Mouse (Mus musculus): ENCODE measurements around the gene Mum1.
"Not testable (repeated sequence)": the region's sequence is repeated elsewhere in the genome, so short reads cannot be mapped to it uniquely, and the experiment has no call there.

Mum1 gene

GRCm38 (mm10) chr10:80208248-80208647 lies 18.0 kb upstream of the Mum1 start:
- in situ Hi-C loops (cut with MboI, MseI), result no loop called here

GRCm38 (mm10) chr10:80208841-80209371 lies 17.3 kb upstream of the Mum1 start:
- in situ Hi-C loops (cut with MboI, MseI), result no loop called here

- in situ Hi-C loops (cut with MboI, MseI), result not testable (repeated sequence)
These were observed 14.6 kb upstream of the Mum1 start for GRCm38 (mm10) chr10:80211547-80212103.

DNA sequence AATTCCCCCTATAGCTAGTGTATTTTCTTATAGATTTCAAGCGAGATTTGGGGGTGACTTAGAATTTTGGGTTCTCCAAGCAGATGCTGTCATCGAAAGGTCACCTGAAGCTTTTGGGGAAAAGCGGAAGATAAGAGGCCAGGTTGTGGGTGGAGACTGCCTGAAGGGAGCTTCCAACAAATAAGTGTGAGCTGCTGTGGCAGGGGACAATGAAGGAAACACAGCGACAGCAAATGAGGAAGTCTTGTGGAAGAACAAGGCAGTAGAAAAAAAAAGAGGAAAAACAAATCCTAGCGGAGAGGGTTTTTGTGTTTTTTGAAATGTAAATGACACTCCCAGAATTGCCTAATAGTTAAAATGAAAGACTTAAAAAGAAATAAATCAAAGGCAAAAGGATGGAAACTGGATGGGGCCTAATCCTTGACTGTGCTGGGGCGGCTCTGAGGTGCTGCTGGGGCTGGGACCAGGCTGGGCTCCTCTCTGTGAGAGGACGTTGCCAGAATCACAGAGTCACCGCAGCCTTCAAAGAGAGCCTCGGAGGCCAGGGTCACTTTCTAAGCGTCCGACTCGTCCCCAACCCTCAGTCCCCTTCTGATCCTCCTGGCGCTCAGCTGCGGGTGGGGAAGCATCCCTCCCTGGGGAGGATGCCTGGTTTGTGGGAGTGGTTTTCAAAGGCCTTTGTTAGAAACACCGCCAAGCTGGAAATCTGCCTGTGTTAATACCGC lies 11.0 kb upstream of the Mum1 start:
- in situ Hi-C loops (cut with MboI, MseI), result no loop called here

- in situ Hi-C loops (cut with MboI, MseI), result no loop called here
These were observed 5.6 kb upstream of the Mum1 start for GRCm38 (mm10) chr10:80220676-80221075.

GRCm38 (mm10) chr10:80223137-80223536 lies 3.1 kb upstream of the Mum1 start:
- in situ Hi-C loops (cut with MboI, MseI), result not testable (repeated sequence)

DNA sequence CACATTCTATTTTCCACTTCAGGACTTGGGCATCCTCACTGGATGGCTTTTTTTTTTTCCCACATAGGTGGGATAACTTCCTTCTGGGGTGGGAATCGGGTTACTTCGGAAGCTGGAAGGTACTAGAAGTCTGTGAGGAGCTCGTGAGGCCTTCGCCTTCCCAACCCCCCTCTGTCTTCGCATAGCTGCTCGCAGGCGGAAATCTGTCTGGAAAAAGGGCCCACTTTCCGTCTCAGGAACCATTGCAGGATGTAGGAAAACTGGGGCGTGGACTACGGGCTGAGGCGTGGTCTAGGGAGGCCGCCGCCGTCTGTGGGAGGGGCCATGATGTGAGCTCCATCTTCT lies 191 bp upstream of the Mum1 start:
- in situ Hi-C loops (cut with MboI, MseI), result no loop called here

DNA sequence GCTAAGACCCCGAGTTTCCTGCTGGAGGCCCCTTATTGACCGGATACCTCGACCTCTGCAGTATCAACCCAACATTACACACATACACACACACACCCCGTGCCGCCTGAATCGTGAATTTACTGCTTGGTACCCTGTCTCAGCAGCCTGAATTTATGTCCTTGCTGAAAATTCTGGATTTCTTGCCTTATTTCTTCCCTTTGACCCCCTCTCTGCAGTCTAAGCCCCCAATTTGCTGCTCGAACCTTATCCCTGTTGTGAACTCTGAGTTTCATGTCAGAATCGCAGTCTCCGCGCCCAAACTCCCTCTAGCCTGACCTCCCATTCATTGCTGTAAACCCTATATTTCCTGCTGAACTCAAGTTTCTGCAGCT lies 919 bp downstream of the Mum1 start:
- in situ Hi-C loops (cut with MboI, MseI), result no loop called here

DNA sequence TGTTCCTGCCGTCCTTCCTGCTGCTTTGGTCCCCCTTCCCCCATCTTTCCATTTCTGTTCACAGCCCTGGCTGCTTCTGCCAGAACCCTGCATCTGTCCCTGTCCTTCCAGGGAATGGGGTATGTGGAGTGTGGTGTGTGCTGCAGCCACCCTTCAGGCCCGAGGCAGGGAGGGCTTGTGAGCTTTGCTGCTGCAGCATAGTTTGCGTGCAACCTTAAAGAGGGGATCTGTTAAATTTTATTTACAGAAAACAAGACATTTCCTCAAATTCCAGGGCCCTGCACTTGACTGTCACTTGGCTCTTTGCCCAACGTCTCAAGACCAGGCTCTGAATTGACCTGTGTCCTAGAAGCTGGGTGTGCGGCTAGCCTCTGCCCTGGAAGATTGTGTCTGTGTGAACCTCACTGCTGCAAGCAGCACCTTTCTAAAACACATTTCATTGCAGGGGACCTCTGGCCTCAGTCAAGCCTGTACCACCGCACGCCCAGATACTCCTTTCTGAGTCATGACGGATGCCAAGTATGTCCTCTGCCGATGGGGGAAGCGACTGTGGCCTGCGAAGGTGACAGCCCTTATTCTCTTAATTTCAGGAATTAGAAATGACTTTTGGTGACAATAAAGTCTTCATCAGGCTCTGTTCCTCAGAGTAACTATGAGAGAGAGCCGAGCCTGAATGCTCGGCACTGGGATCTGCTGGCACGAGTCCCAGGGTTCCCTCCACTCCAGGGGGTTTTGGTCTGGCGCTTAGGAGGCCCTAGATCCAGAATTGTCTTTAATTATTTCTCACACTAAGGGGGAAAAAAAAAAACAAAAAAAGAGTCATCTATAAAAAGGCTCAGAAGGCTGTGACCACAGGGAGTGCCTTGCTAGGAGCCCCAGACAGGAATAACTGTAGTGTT lies 1.9 kb downstream of the Mum1 start:
- in situ Hi-C loops (cut with MboI, MseI), result no loop called here

GRCm38 (mm10) chr10:80236145-80236825 lies 10.1 kb downstream of the Mum1 start:
- in situ Hi-C loops (cut with MboI, MseI), result no loop called here

- in situ Hi-C loops (cut with MboI, MseI), result no loop called here
These were observed 10.8 kb downstream of the Mum1 start for GRCm38 (mm10) chr10:80237020-80237419.

DNA sequence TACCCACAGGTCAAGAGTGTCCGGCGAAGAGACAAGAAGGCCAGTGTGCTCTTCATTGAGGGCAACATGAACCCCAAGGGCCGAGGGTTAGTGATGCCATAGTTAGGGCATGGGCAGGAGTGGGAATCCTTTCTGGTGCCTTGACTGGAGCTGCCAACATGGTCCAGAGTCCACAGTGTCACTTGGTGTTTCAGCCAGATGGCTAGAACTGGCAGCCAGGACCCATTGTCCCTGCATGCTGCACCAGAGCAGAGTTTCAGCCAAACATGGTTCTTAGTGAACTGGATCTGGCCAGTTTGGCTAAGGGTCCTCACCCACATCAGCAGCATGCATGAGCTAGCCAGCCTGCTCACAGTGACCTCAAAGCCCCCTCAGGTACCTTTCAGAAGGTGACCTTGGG lies 12.1 kb downstream of the Mum1 start:
- in situ Hi-C loops (cut with MboI, MseI), result no loop called here

GRCm38 (mm10) chr10:80239791-80240190 lies 13.6 kb downstream of the Mum1 start:
- in situ Hi-C loops (cut with MboI, MseI), result no loop called here

DNA sequence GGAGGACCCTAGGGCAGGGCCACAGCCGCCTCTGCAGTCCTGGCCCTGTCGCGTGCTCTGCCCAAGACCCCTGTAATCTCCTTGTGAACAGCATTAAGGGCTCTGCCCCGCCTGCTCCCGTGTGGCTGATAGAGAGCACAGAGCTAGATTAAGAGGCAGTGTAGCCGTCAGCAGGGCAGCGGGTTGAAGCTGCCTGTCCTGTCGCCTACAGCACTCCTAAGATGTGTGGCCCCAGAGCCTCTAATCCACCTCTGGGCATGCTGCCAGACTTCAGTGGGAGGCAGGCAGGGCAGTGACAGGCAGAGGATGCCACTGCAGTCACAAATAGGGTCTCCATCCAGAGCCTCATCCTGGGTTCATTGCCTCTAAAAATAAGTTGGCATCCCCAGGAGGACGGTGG lies 15.9 kb downstream of the Mum1 start:
- in situ Hi-C loops (cut with MboI, MseI), result no loop called here

- in situ Hi-C loops (cut with MboI, MseI), result no loop called here
These were observed 16.4 kb downstream of the Mum1 start for GRCm38 (mm10) chr10:80242607-80243006.

DNA sequence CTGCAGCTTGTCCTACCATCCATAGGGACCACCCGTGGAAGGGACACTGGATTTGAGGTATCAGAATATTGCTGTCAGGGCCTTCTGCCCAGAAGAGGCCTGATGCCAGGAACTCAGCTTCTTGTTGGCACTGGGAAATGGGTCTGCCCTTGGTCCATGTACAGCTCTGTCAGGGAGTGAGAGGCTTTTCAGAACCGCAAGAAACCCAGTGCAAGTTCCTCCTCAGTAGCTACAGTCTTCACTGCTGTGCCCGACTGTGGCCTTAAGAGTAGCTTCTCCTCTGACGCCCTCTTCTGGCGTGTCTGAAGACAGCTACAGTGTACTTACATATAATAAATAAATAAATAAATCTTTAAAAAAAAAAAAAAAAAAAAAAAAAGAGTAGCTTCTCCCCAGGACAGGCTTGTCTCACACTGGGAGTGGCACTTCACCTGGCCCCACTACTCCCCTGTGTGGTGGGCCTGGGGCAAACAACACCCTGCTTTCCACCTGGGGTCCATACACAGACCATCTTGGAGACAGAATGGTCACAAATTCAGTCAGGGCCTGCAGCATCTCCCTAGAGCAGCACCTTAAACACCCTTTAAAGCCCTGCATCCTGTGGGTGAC lies 18.7 kb downstream of the Mum1 start:
- in situ Hi-C loops (cut with MboI, MseI), result loop anchor here (5.0 kb wide), 1 partner anchor 68 kb away; the partner anchor contains the start of gene Efna2

- in situ Hi-C loops (cut with MboI, MseI), result loop anchor here (5.0 kb wide), 1 partner anchor 68 kb away; the partner anchor contains the start of gene Efna2
These were observed 19.4 kb downstream of the Mum1 start for GRCm38 (mm10) chr10:80245600-80245999.

DNA sequence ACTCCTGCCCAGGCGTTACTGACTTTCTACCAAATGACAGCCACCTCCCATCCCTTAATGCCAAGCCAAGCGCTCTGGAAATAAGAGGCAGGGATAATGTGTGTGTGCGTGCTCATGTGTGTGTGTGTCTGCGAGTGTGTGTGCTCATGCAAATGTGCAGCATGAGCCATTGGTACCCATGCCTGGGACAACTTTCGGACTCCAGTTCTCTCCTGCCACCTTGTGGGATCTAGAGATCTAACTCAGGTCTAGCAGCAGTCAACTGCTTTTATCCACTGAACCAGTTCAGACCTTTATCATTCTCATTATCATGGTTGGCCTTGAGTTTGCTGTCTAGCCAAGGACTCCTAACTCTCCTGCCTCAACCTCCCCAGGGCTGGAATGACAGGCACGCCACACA lies 21.6 kb downstream of the Mum1 start:
- in situ Hi-C loops (cut with MboI, MseI), result loop anchor here (5.0 kb wide), 1 partner anchor 71 kb away; the partner anchor contains the start of gene Efna2

- in situ Hi-C loops (cut with MboI, MseI), result loop anchor here (5.0 kb wide), 1 partner anchor 71 kb away; the partner anchor contains the start of gene Efna2
These were observed 22.2 kb downstream of the Mum1 start for GRCm38 (mm10) chr10:80248437-80248836.

DNA sequence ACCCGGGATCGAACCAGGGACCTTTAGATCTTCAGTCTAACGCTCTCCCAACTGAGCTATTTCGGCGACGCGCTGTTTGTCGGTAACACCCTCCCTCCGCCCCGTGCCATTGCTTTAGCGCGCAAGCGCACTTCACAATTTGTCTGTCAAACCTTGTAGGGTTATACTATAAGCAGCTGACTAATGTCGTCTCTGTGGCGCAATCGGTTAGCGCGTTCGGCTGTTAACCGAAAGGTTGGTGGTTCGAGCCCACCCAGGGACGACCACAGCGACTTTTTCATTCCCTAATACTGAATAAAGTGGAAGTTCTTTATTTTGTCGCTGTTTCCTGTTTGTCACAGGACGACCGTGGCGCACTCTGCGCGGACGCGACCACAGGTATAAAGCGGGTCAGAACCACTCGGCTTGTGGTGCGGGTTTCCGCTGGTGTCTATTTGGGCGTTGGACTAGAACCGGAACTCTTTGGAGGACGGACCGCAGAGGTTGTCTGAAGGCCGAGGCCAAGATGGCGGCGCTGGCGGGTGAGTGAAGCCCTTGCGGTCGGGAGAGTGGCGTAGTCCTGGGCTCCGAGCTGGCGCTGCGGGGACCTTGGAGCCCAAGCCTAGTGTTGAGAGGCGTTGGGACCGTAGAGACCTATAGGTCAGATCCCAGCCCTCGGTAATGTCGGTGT lies 22.9 kb downstream of the Mum1 start, which contains the start of gene Ndufs7:
Ndufs7 (plus strand) TSS at position 151 of the 670 bp plus-strand sequence.
- in situ Hi-C loops (cut with MboI, MseI), result loop anchor here (5.0 kb wide), 1 partner anchor 72 kb away; the partner anchor contains the start of gene Efna2
